Mouse (Mus musculus): ENCODE measurements around the gene Zfhx2.
"Not testable (repeated sequence)": the region's sequence is repeated elsewhere in the genome, so short reads cannot be mapped to it uniquely, and the experiment has no call there.

Zfhx2 gene

GRCm38 (mm10) chr14:55047971-55048531 is 44.1 kb downstream of the Zfhx2 start:
- no peak for DNase-seq (ENCODE audit: low spot score)

GRCm38 (mm10) chr14:55043694-55044093 is 48.4 kb downstream of the Zfhx2 start:
- DNase-seq (ENCODE audit: low spot score) = not testable (repeated sequence)

- no peak for DNase-seq (ENCODE audit: low spot score)
Observed at GRCm38 (mm10) chr14:55032695-55033225, 59.4 kb downstream of the Zfhx2 start.

DNA sequence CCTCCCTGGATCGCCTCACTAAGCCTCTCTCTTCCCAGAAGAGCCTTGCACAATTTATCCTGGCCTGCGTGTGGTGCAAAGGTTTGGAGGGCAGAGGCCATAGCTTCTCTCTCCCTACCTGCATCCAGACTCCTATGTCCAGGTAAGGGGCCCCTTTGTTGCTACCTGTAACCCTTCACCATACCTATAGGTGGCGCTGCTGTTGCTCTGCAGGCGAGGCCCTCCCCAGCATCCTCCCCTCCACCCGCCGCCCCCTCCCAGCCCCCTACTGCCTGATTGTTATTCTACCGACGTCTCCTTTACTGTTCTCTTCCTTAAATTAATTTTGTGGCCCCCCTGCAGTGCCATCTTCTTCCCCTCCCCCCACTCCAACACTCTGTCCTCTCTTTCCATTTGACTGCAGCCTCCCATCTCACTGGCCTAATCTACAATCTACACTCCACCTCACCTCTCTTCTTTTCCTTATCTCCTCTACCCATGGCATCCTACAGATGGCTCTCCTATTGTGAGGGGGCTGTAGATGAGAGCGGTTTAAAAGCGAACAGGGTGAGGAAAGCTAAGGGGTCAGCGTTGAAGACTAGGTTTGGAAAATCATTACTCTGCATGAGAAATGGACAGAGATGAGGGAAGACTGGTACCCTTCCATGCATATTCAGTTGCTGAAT is 63.0 kb downstream of the Zfhx2 start:
- no peak for DNase-seq (ENCODE audit: low spot score)

GRCm38 (mm10) chr14:55028333-55028835 is 63.7 kb downstream of the Zfhx2 start:
- no peak for DNase-seq (ENCODE audit: low spot score)

GRCm38 (mm10) chr14:55027653-55028052 is 64.5 kb downstream of the Zfhx2 start:
- DNase-seq (ENCODE audit: low spot score) = peak; percentile 25

DNA sequence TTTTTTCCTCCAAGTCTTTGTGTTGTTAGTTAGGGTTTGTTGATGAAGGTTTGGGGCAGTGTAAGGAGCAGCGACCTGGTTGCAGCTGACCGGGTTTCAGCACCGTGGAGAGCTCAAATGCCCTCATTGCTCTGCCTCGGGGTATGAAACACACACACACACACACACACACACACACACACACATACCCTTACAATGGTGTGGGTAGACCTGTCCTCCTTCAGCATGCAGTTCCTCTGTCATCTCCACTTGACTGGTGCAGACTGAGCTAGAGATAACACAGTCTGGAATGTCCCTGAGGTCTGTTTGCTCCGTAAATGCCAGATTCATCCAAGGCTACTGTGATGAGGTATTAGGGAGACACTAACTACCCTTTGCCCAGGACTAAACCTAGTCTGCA is 64.9 kb downstream of the Zfhx2 start:
- DNase-seq (ENCODE audit: low spot score) = no peak

DNA sequence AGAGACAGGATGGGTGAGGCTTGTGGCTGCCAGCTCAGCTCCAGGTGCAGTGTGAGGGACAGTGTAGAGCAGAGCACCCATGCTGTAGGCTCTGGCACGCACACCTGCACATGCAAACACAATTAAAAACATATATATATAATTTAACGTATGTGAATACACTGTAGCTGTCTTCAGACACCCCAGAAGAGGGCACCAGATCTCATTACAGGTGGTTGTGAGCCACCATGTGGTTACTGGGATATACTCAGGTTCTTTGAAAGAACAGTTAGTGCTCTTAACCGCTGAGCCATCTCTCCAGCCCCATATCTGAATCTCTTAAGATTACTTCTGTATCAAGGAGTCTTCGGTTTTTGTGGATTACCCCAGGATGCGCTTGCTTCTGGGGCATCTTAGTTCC is 66.6 kb downstream of the Zfhx2 start:
- no peak for DNase-seq (ENCODE audit: low spot score)

DNA sequence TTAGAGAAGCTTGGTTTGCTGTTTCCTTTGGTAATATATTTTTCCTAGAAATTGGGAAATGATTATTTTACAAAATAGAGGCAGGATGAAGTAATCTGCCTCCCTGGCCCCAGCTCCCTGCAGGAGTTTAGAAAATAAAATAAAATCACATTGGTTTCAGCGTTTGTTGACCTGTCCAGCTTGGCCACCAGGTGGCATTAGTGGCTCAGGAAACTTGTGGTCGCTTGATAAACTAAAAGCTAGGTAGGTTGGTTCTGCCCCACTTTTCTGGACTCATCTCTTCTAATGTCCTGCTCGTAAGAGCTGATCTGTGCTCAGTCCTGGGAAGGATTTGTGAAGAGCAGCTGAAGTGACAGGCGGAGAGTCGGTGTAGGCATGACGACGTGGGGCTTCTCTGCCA is 67.9 kb downstream of the Zfhx2 start:
- peak; percentile 65 for DNase-seq (ENCODE audit: low spot score)

- no peak for DNase-seq (ENCODE audit: low spot score)
Observed at GRCm38 (mm10) chr14:55023011-55023410, 69.1 kb downstream of the Zfhx2 start.

- DNase-seq (ENCODE audit: low spot score) = no peak
Observed at GRCm38 (mm10) chr14:55020394-55020793, 71.7 kb downstream of the Zfhx2 start.

- DNase-seq (ENCODE audit: low spot score) = no peak
Observed at GRCm38 (mm10) chr14:55016876-55017275, 75.2 kb downstream of the Zfhx2 start.

DNA sequence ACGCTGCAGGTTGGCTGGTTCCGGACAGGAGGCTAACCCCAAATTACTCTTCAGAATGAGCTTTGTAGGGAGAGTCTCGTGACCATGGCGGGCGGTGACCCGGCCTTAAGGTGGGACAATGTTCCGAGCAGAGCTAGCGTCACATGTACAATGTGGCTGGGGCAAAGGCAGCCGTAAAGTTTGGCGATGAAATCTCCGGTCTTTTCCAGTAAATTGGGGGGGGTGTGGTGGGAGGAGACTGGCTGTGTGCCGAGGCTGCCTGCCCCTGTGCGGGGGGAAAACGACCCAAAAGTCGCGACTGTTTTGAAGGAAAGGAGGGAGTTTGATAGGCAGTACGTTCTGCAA is 76.4 kb downstream of the Zfhx2 start:
- DNase-seq (ENCODE audit: low spot score) = no peak

GRCm38 (mm10) chr14:55014991-55015766 is 76.9 kb downstream of the Zfhx2 start, which contains the start of gene Ngdn:
Ngdn (plus strand) TSS chr14:55015454.
- peak; percentile 100 for DNase-seq (ENCODE audit: low spot score)

DNA sequence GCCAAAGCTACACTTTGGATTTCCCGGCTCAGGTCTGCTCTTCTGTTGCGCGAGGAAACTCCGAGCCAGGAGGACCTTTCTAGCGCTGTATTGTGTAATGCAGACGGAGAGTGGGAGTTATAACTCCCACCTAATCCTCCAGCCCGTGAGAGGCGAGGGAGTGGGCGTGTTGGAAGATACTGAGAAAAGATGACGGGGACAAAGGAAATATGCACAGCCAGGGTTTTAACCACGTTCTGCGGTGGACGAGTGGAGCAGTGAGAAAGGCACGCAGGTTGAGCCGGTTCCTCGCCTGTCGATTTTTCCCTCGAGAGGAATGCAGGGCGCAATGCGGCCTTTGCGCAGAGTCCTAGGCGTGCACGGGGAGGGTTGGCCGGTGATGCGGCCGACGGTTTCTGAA is 77.5 kb downstream of the Zfhx2 start:
- DNase-seq (ENCODE audit: low spot score) = peak; percentile 74

DNA sequence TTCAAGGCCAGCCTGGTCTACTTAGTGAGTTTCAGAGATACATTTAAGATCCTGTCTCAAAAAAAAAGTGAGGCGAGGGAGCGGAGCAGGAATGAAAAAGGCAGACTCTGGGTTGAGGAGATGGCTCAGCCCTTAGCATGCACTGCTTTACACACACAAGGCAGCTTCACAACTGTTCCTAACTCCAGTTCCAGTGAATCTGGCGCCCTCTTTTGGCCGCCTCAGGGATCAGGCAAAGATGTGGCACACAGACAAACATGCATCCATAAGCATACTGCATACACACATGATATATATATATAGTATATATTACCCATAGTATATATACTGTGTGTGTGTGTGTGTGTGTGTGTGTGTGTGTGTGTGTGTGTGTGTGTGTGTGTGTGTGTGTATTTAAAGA is 81.0 kb downstream of the Zfhx2 start:
- no peak for DNase-seq (ENCODE audit: low spot score)
